Mouse (Mus musculus) left cerebral cortex, postnatal 25 days (tissue): Measurements from ENCODE around the gene Timm8b. TPM values are rescaled to one million over a fixed set of nuclear protein-coding genes. Genes with fewer than 3 reads are reported as not detected.
A peak's percentile ranks its signal among the peaks of the same experiment; 100 is the strongest.
"Not testable (repeated sequence)": the region's sequence is repeated elsewhere in the genome, so short reads cannot be mapped to it uniquely, and the experiment has no call there.

Source experiments
- DNase-seq, 2 experiments: peaks; one replicate each; pipeline ENCODE4 v3.0.0; 2022; ENCODE audit warnings: low spot score in 2 of 2, mixed read lengths in 1 of 2
- intact Hi-C: fragments of 180-260 bp; cut with DNase I; formaldehyde crosslinking; loops from one replicate; pipeline ENCODE4 v1.15.1; 2025
- total RNA-seq, 2 experiments: library from RNA; stranded (reverse); gene quantifications; 2 replicates each; pipeline ENCODE4 v1.2.3; 2021

The Timm8b gene
- total RNA-seq, 2 experiments from 2014 or later = 247 to 254 TPM

DNA sequence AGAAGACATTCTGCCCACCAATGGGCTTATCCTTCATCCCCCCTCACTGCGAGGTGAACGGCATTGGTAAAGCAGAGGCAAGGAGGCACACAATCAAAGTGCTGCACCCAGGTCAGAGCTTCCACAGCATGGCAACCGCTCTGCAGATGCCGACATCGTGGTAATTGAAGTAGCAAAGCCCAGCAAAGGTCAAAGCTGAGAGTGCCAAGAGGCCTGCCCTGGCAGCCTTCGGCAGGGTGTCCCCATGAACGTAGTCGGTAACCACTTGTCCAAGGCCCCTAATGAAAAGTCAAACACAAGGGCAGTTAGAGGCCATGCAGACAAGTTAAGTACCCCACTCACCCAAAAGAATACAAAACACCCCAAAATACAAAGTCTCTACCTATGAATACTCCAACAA is 6.7 kb upstream of the Timm8b start:
- DNase-seq = no peak
- intact Hi-C loops = no loop called here

GRCm38 (mm10) chr9:50601536-50601935 is 2.2 kb upstream of the Timm8b start:
- intact Hi-C loops = no loop called here
- DNase-seq = no peak

- intact Hi-C loops = no loop called here
Measured at GRCm38 (mm10) chr9:50602055-50602845, 1.5 kb upstream of the Timm8b start.

DNA sequence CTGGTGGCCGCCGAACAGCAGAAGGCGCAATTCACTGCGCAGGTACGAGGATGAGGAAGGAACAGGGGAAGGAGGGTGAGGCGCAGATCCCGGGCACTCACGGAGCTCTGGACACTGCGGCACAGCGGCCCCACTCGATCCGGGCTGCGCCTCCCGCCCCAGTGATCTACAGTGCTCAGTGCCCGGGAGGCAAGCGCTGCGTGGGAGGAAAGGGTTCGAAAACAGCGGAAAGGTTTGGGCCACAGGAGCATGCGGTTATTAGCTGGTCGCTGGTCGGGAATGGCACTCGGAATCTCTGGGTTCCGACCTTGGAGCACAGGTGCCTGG is 251 bp downstream of the Timm8b start:
- intact Hi-C loops = no loop called here
- DNase-seq = no peak

More at GRCm38 (mm10) chr9:50602055-50602845, 1.5 kb upstream of the Timm8b start:
- DNase-seq = no peak

DNA sequence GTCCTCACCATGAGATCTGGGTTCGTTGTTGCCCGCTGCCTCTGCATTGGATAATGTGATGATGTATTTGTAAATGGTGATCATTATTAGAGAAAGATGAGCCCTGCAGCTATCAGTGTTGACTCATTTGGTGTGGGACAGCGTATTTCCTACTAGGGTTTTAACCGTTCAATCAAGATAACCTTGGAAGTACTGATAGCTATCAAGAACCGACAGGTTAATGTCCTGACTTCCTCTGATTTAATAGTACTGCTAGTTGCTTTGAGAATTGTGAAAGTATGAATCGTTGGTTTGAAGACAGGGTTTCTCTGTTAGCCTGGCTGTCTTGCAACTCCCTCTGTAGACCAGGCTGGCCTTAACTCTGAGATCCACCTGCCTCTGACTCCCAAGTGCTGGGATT is 628 bp downstream of the Timm8b start:
- DNase-seq = no peak
- intact Hi-C loops = no loop called here

DNA sequence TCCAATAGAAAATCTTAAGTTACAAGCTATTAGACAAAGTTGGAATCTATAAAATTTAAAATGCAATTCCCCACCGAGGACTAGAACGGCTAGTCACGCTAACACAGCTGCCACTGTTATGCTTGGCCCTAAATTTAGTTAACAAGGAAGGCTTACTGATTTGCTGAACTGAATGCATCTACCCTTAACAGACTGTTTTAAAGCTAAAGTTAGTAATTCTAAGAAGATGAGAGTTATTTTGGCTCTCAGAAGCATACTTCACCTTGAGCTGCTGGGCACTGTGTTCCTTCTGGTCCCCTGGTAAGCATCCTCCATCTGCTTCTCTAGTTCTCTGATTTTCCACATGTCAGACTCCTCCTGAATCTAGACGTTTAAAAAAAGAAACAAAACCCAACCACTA is 8.4 kb downstream of the Timm8b start:
- DNase-seq = peak in 1 of 2 experiments; percentile 76
- intact Hi-C loops = no loop called here

- DNase-seq = no peak
- intact Hi-C loops = no loop called here
Measured at GRCm38 (mm10) chr9:50616161-50616560, 12.5 kb downstream of the Timm8b start.

DNA sequence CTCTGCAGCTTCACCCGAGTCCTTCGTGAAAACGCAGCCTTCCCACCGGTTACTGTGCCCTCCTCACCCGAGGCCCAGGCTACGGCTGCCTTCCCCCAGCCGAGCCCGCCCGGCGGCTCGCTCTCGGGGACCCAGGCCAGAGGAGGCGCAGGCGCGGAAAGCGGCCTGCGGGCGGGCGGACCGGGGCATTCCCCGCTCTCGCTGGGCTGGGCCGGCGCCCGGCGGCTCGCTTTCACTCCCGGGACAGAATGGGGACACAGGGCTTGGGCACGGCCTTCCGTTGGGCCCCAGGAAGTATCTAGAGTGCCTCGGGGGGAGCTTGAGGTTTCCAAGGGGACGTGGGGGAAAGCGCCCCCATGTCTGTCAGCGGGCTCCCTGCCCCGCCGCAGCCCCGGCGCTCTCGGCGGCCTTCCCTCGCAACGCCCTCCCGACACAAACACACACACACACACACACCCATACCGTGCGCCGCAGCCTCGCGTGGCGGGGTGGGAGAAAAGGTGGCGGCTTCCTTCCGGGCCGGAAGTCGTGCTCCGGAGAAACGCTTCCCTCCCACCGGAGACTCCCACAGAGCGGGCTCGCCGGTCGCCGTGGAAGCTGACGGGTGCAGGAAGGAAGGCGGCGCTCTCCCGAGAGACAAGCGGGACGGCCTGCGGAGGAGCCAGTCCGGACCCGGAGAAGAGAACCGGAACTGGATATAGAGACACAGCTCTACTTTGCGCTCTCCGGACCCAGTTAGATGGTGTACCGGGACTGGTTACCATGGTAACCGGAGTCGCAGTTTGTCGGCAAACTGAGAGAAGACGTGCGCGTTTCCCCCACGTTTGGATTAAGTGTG is 13.3 kb downstream of the Timm8b start, which contains the start of the genes Pih1d2 and Nkapd1:
Pih1d2 (plus strand) TSS at position 556 of the 838 bp plus-strand sequence.
Nkapd1 (minus strand) TSS at position 699 of the 838 bp plus-strand sequence.
- intact Hi-C loops = no loop called here
- peak; percentile 92 to 94 for DNase-seq

GRCm38 (mm10) chr9:50617794-50618330 is 14.2 kb downstream of the Timm8b start:
- intact Hi-C loops = no loop called here
- DNase-seq = no peak

DNA sequence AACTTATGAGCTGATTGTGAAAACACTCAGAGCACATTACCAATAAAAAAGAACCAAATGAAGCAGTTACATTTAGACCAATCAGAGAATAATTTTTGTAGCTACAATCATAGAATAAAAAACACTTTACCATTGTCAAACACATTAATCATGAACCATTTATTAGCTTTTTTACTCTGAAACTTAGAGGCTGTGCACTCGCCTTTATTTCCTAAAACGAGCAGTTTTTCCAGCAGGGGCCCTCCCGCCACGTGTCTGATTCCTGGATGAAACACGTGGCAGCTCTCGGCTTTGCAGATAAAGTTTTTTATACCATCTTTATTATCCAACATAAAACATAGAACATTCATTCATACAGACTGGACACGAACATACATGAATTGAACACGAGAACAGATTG is 27.2 kb downstream of the Timm8b start:
- intact Hi-C loops, DNase-seq: not testable (repeated sequence)

DNA sequence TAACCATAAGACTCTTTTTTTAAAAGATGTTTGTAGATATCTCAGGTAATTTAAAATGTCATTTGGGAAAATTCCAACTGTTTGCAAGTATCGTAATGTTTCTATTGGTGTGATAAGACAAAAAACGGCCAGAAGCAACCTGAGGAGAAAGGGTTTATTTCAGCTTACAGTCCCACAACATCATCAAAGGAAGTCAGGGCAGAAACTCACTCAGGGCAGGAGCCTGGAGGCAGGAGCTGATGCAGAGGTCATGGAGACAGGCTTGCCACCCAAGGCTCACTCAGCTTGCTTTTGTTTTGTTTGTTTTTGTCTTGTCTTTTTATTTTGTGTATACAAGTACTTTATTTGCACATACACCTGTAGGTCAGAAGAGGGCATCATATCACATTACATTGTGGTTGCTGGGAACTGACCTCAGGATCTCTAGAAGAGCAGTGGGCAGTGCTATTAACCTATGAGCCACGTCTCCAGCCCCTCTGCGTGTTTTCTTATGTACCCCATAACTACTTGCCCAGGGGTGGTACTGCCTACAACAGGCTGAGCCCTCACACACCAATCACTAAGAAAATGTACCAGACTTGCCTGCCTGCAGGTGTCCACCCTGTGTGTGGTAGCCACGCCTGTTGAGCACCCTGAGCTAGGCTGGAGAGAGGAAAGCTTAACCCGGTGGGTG is 28.4 kb downstream of the Timm8b start:
- no peak for DNase-seq
- intact Hi-C loops = loop anchor here (1.0 kb wide), 1 partner anchor 8 kb away; no protein-coding TSS in a partner anchor

- DNase-seq = no peak
- intact Hi-C loops = no loop called here
Measured at GRCm38 (mm10) chr9:50633059-50633458, 29.3 kb downstream of the Timm8b start.

GRCm38 (mm10) chr9:50634270-50634669 is 30.6 kb downstream of the Timm8b start:
- no peak for DNase-seq
- intact Hi-C loops = no loop called here

GRCm38 (mm10) chr9:50646826-50647370 is 43.2 kb downstream of the Timm8b start:
- no peak for DNase-seq
- intact Hi-C loops = no loop called here

DNA sequence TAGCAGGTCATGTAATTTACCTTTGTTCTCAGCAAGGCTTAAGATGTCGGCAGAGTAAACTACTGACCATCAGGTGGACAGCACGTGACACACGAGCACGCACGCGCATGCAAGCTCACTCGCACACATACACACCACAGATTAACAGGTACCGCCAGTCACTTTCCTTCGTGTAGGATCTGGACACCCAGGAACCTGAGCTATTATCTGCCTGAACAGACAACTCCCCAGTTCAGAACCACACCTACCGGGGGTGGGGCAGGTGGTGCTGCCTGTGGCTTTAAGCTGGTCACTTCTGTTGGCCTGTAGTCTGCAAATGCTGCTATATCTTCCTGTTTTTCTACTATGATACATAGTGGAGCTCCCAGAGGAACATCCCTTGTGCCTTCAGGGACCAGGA is 46.8 kb downstream of the Timm8b start:
- intact Hi-C loops = no loop called here
- DNase-seq = no peak

Other genes starting within 250 kb of the Timm8b start
- gene Plet1, start 109.4 kb upstream of the Timm8b start, total RNA-seq = under 1 TPM in 1 of 2 experiments, not detected in 1; 0.21 TPM
- gene Pts, start 75.2 kb upstream of the Timm8b start, total RNA-seq = 10 to 100 TPM; 27.6 to 29.8 TPM
- gene Il18, start 49.1 kb upstream of the Timm8b start, total RNA-seq = 10 to 100 TPM; 27.1 to 29.8 TPM
- 1 to 10 TPM; 3.4 to 3.8 TPM for gene Bco2, start 48.7 kb upstream of the Timm8b start, total RNA-seq
- gene Tex12, start 42.6 kb upstream of the Timm8b start, total RNA-seq = not detected
- 100 to 1,000 TPM; 111 TPM for gene Sdhd, start 98 bp upstream of the Timm8b start, total RNA-seq
- 1 to 10 TPM; 3.3 to 4.2 TPM for gene Pih1d2, start 13.4 kb downstream of the Timm8b start, total RNA-seq
- 10 to 100 TPM; 22.5 to 26.5 TPM for gene Nkapd1, start 13.6 kb downstream of the Timm8b start, total RNA-seq
- 100 to 1,000 TPM; 115 to 117 TPM for gene Dlat, start 55.9 kb downstream of the Timm8b start, total RNA-seq
- gene Dixdc1, start 135.6 kb downstream of the Timm8b start, total RNA-seq = 10 to 100 TPM; 75.4 to 80.8 TPM
- gene 2310030G06Rik, start 142.6 kb downstream of the Timm8b start, total RNA-seq = 1 to 10 TPM; 2.1 to 2.8 TPM
- 100 to 1,000 TPM; 125 to 140 TPM for gene Cryab, start 147.4 kb downstream of the Timm8b start, total RNA-seq
- 1 to 10 TPM; 1.4 to 1.5 TPM for gene Hspb2, start 148.4 kb downstream of the Timm8b start, total RNA-seq
- gene Fdxacb1, start 164.3 kb downstream of the Timm8b start, total RNA-seq = 1 to 10 TPM; 4.7 to 6.1 TPM
- gene Alg9, start 171.1 kb downstream of the Timm8b start, total RNA-seq = 10 to 100 TPM; 25.5 to 26.3 TPM
- 10 to 100 TPM; 32.6 to 34.2 TPM for gene 1110032A03Rik, start 171.6 kb downstream of the Timm8b start, total RNA-seq
- 10 to 100 TPM; 17.6 to 19.1 TPM for gene Ppp2r1b, start 241.4 kb downstream of the Timm8b start, total RNA-seq